Mouse (Mus musculus): ENCODE measurements around the gene Rhd. TPM values are rescaled to one million over a fixed set of nuclear protein-coding genes. Genes with fewer than 3 reads are reported as not detected.

Rhd gene
- polyA plus RNA-seq, 1 experiment from 2014 or later = 1.6 TPM

DNA sequence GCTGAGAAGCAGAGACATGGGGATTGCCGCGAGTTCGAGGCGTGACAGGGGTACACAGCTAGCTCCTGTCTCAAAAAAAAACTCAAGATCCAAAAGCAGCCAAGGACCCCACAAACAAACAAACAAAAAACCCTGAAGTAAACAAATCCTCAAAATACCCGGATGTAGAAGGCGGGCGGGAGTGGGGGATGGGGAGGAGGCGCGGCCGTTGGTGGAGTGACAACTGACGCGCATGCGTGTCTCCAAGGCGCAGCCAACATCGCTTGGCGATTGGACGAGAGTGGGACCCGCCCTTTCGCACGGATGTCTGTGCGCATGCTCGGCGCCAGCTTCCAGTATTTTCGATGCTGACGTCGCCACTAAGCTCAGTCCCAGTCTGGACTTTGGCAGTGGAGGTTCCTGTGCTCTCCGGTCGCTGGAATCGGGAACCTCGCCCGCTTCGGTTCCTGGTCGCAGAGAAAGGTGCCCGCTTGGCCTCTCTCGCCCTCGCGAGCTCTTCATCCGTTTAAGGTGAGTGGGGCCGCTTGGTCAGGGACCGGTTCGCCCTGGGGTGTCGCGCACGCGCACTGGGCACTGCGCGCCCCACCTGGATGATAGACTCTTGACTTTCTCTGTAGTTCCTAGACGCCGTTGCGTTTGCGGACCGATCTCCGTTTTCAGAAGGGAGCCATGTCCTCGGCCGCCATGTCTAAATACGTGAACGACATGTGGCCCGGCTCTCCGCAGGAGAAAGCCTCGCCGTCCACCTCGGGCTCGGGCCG, 59.1 kb downstream of the Rhd start, which contains the start of gene Rsrp1:
Gene Rsrp1, plus strand, starts transcription at position 335 of the 761 bp plus-strand sequence.
- H3K27ac ChIP-seq (replicated peaks) = peak within 1 kb of the TSS; percentile 96
- peaks cover 31% of the 10 kb centered on the region for H3K36me3 ChIP-seq
- peak within 1 kb of the TSS; percentile 99 for H3K4me3 ChIP-seq (replicated peaks)
- ATAC-seq (ENCODE audit: low FRiP score) = peak; percentile 96
- peaks cover 32% of the 10 kb centered on the region for H3K4me1 ChIP-seq
- H3K9me3 ChIP-seq (replicated peaks) = no peaks in the 10 kb centered on the region
- peak within 1 kb of the TSS; percentile 99 for H3K9ac ChIP-seq (replicated peaks)
- WGBS = under 1% methylated on average over 63 of the region's 64 CpGs
- H3K4me2 ChIP-seq = peak within 1 kb of the TSS; percentile 89
- H3K27me3 ChIP-seq (replicated peaks) = no peaks in the 10 kb centered on the region

DNA sequence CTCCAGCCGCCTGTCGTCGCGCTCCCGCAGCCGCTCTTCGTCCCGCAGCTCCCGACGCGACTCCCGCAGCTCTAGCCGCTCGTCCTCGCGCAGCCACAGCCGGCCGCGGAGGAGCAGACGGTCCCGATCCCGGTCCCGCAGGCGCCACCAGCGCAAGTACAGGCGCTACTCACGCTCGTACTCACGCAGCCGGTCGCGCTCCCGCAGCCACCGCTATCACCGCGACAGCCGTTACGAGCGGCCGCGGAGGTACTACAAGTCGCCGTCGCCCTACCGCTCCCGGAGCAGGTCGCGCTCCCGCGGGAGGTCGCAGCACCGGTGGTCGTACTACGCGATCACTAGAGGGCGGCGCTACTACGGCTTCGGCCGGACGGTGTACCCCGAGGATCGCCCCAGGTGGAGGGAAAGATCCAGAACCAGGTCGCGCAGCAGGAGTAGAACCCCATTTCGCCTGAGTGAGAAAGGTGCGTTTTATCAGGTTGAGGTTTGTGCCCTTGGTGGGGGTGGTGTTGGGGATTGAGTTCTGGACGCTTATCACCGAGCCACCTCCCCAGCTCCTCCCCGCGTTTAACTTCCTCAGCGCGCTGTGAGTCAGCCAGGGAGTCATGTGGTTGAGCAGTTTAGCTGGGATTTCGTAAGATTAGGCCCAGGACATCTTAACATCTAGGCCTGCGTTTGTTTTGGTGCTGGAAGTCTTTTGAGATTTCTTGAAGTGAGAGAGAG, 59.8 kb downstream of the Rhd start:
- Histone ChIP-seq H3K9me3 (replicated peaks) (no peaks in the 10 kb centered on the region), H3K9ac (replicated peaks) (peak overlapping the region; percentile 99), H3K36me3 (peaks cover 34% of the 10 kb centered on the region), H3K4me2 (peak overlapping the region; percentile 89), H3K27me3 (replicated peaks) (no peaks in the 10 kb centered on the region), H3K27ac (replicated peaks) (peak overlapping the region; percentile 96), H3K4me1 (peaks cover 32% of the 10 kb centered on the region), H3K4me3 (replicated peaks) (peak overlapping the region; percentile 99)
- ATAC-seq (ENCODE audit: low FRiP score) = peak; percentile 33; the same call in 1 of the 2 replicates
- WGBS = under 1% methylated on average over 75 of the region's 75 CpGs

DNA sequence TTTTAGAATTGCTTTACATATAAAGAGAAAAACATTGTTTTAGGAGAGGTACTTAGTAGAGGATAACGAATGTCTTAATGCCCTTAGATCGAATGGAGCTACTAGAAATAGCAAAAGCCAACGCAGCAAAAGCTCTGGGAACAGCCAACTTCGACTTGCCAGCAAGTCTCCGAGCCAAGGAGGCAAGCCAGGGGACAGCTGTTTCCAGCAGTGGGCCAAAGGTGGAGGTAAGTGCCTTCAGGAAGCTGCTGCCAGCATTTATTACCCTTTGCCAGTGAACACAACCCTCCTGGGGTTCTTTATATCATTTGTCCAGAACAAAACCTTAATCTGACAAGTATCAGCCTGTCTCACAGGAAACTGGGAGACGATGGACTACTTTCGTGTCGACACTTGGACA, 60.9 kb downstream of the Rhd start:
- 78% methylated on average over 8 of the region's 8 CpGs for WGBS

DNA sequence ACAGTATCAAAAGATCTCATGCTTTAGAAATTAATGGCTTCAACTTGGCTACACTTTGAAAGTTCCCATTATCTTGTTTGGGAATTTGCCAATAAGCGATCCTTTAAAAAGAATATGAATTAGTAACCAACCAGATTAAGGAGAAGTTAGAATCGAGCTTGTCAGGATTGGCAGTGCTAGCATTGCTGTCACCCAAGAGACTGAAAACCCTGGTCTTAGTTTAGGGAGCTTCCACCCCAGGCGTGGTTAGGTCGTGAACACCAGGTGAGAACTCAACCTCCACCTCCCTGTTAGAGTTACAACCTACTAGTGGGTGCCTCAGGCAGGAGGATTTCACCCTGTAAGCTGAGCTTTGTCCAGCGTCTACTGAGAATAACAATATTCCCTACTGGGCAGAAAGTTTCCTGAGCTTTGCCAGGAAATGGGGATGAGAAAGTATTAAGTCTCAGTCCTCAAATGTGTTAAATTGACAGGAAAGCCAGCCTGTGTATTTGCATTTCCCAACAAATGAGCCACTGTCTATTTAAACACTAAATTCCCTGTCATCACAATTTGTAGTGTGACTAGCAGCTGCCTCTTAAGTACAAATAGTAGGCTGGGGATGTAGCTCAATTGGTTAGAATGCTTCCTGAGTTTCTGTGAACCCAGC, 63.6 kb downstream of the Rhd start:
- Histone ChIP-seq H3K27me3 (replicated peaks) (no peaks in the 10 kb centered on the region), H3K9ac (replicated peaks) (no peak overlapping the region), H3K36me3 (peaks cover 38% of the 10 kb centered on the region), H3K27ac (replicated peaks) (no peak overlapping the region), H3K4me1 (peaks cover 44% of the 10 kb centered on the region), H3K9me3 (replicated peaks) (no peaks in the 10 kb centered on the region), H3K4me3 (replicated peaks) (no peak overlapping the region), H3K4me2 (no peak overlapping the region)
- no peak for ATAC-seq (ENCODE audit: low FRiP score)
- 79% methylated on average over 5 of the region's 5 CpGs for WGBS

More for the DNA sequence above, 60.9 kb downstream of the Rhd start:
- Histone ChIP-seq H3K27me3 (replicated peaks) (no peaks in the 10 kb centered on the region), H3K27ac (replicated peaks) (no peak overlapping the region), H3K4me2 (peak overlapping the region; percentile 89), H3K9me3 (replicated peaks) (no peaks in the 10 kb centered on the region), H3K4me3 (replicated peaks) (peak overlapping the region; percentile 22), H3K9ac (replicated peaks) (no peak overlapping the region), H3K4me1 (peaks cover 34% of the 10 kb centered on the region), H3K36me3 (peaks cover 34% of the 10 kb centered on the region)
- ATAC-seq (ENCODE audit: low FRiP score) = no peak

DNA sequence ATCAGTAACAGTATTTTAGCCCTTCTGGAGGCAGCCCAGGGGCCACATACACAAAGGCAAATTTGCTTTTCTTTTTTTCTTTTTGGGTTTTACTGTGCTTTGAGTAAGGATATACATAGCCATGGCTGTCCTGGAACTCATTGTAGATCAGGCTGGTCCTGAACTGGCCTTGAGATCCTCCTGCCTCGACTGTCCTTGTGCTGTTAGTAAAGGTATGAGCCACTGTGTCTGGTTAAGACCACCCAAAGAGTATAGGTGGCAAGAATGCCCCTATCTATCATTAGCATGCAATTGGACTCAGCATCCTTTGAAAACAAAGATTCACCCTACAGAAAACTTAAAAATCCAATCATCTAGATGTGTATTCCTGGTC, 64.1 kb downstream of the Rhd start:
- peaks cover 44% of the 10 kb centered on the region for H3K4me1 ChIP-seq

DNA sequence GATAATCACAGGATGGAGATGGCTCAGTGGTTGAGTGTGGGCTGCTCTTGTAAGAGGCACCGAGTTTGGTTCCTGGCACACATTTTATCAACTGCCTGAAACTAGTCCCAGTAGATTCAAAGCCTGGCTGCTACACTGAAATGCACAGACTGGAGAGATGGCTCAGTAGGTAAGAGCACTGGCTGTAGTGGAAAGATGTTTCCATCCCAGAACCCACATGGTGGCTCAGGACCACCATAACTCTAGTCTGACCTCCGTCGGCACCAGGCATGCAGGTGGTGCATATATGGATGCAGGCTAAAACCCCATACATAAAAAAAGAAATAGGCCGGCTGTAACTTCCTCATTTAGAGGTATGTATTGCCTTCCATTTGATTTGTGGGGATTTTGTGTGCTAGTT, 65.2 kb downstream of the Rhd start:
- Histone ChIP-seq H3K4me3 (replicated peaks) (no peak overlapping the region), H3K4me2 (no peak overlapping the region), H3K4me1 (peaks cover 41% of the 10 kb centered on the region), H3K9ac (replicated peaks) (no peak overlapping the region), H3K36me3 (peaks cover 54% of the 10 kb centered on the region), H3K27me3 (replicated peaks) (no peaks in the 10 kb centered on the region), H3K9me3 (replicated peaks) (no peaks in the 10 kb centered on the region), H3K27ac (replicated peaks) (no peak overlapping the region)
- WGBS = 75% methylated on average over 4 of the region's 4 CpGs
- no peak for ATAC-seq (ENCODE audit: low FRiP score)

More for the DNA sequence above, 64.1 kb downstream of the Rhd start:
- Histone ChIP-seq H3K27me3 (replicated peaks) (no peaks in the 10 kb centered on the region), H3K9me3 (replicated peaks) (no peaks in the 10 kb centered on the region), H3K4me3 (replicated peaks) (no peak overlapping the region), H3K27ac (replicated peaks) (no peak overlapping the region), H3K36me3 (peaks cover 43% of the 10 kb centered on the region), H3K9ac (replicated peaks) (no peak overlapping the region), H3K4me2 (no peak overlapping the region)
- WGBS = 76% methylated on average over 1 of the region's 1 CpGs
- no peak for ATAC-seq (ENCODE audit: low FRiP score)

DNA sequence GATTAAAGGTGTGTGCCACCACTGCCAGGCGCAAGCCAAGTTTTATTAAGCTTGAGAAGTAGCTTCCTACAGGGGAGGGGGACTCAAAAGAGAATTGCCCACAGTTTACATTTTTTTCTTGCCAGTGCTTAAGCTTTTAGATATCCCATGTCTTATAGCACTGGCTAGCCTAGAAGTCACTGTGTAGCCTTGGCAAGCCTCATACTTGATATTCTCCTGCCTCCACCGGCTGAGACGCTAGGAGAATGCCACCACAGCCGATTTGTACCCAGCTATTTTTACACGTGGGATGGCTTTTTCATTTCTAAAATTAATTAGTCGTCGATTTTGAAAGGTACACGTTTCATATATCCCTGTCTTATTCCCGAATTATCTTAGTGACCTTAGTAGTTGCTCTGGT, 65.9 kb downstream of the Rhd start:
- Histone ChIP-seq H3K4me2 (peak overlapping the region; percentile 78), H3K36me3 (peaks cover 60% of the 10 kb centered on the region), H3K27me3 (replicated peaks) (no peaks in the 10 kb centered on the region), H3K4me3 (replicated peaks) (peak overlapping the region; percentile 92), H3K4me1 (peaks cover 36% of the 10 kb centered on the region), H3K9ac (replicated peaks) (peak overlapping the region; percentile 56), H3K27ac (replicated peaks) (peak overlapping the region; percentile 77), H3K9me3 (replicated peaks) (no peaks in the 10 kb centered on the region)
- 30% methylated on average over 9 of the region's 9 CpGs for WGBS
- ATAC-seq (ENCODE audit: low FRiP score) = 0 out of 2 replicates have a peak, but pooled peaks have one; percentile 36

DNA sequence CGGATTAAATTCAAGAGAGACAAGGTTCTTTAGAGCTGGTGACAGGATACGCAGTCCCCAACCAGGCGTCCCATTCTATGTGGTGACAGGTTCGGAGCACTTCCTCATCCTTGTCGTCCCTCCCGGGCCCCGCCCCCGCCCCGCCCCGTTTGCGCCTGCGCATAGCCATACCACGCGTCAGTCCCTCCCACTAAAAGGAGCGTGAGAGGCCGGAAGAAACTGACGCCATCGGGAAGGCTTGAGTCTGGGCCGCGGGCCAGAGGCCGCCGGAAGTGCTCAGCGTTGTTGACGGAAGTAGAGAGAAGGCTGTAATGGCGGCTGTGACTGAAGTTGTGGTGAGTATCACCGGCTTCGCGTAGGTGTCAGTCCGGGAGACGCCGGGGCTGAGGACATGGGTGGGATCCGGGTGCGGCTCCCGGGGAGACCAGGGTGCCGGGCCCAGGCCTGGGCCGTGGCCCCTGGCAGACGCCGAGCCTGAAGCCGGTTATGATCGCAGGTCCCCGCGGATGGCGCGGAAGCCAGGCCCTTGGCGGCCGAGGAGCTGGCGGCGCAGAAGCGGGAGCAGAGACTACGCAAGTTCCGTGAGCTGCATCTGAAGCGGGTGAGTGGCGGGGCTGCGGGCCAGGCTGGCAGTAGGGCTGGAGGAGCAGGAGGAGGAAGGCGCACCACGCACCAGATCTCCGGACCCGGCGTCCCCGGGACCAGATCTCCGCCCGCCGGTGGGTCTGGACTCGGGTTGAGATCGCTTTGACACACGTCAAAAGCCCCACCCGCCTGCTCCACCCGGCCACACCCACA, 66.5 kb downstream of the Rhd start, which contains the start of gene Syf2:
Gene Syf2, plus strand, starts transcription at position 215 of the 798 bp plus-strand sequence.
- Histone ChIP-seq H3K27me3 (replicated peaks) (no peaks in the 10 kb centered on the region), H3K36me3 (peaks cover 60% of the 10 kb centered on the region), H3K4me3 (replicated peaks) (peak within 1 kb of the TSS; percentile 92), H3K9me3 (replicated peaks) (no peaks in the 10 kb centered on the region), H3K4me1 (peaks cover 29% of the 10 kb centered on the region), H3K27ac (replicated peaks) (peak within 1 kb of the TSS; percentile 85), H3K9ac (replicated peaks) (peak within 1 kb of the TSS; percentile 72), H3K4me2 (peak within 1 kb of the TSS; percentile 78)
- ATAC-seq (ENCODE audit: low FRiP score) = peak; percentile 94
- WGBS = under 1% methylated on average over 68 of the region's 68 CpGs

DNA sequence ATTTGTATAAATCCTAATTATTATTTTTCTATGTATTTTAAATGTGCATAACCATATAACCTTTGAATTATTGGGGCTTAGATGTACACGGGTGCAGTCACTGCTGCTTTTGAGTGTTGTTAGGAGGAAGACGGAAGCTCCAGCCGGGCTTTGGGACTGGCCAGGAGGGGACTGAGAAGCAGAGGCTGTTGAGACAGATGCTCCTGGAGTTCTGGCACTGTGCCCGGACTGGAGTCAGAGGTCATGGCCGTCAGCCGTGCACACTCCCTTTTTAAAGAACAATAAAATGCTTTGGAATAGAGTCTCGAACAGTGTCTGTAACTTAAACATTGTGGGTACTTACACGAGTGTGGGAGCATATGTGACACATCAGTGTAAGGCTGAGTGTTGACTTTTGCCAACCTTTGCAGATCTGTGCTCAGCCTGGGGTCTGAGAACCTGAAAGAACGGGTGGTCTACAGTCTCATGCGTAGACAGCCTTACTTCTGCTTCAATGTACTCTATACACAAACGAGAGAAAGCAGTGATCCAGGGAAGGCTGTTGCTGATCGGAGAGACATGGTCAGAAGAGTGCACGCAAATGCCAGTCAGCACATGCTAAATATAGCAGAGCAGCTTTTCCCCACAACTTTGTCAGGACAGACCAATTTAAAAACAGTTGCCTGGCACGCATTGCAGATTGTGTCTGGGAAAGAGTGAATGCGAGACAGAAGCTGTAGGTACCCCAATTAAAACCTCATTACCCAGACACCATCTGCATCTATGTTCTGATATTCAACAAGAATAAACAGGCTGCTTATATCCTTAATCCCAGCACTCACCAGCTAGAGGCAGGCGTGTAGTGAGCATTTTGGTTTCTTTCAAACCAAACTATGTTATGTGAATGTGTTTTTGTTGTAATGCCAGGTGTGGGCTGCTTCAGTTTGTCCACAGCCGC, 73.2 kb downstream of the Rhd start:
- no peak for ATAC-seq (ENCODE audit: low FRiP score)
- H3K36me3 ChIP-seq = peaks cover 52% of the 10 kb centered on the region

DNA sequence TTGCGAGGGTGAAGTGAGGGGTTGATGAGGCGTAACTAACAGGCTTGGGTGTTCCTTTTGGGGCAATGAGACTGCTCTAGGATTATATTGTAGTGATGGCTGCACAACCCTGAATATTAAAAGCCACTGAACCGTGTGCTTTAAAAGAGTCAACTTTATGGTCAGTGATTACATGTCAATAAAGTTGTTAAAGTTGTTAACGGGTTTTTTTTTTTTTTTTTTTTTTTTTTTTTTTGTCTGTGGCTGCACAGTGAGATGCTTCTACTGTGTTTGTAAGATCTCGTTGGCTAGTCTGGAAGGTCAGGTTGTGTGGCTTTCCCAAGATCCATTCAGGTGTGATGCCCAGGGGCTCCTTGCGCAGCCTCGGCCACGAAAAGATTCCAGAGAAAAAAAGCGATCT, 75.6 kb downstream of the Rhd start:
- no peak for ATAC-seq (ENCODE audit: low FRiP score)
- no peaks in the 10 kb centered on the region for H3K9me3 ChIP-seq (replicated peaks)
- WGBS = 21% methylated on average over 9 of the region's 9 CpGs
- H3K4me2 ChIP-seq = peak overlapping the region; percentile 34
- H3K36me3 ChIP-seq = peaks cover 28% of the 10 kb centered on the region
- H3K4me1 ChIP-seq = 0 out of 2 replicates have a peak, but pooled peaks cover 5% of the 10 kb centered on the region
- no peak overlapping the region for H3K9ac ChIP-seq (replicated peaks)
- no peak overlapping the region for H3K27ac ChIP-seq (replicated peaks)
- H3K4me3 ChIP-seq (replicated peaks) = no peak overlapping the region
- peaks cover 35% of the 10 kb centered on the region for H3K27me3 ChIP-seq (replicated peaks)

More for the DNA sequence above, 73.2 kb downstream of the Rhd start:
- no peak overlapping the region for H3K9ac ChIP-seq (replicated peaks)
- peaks cover 16% of the 10 kb centered on the region for H3K27me3 ChIP-seq (replicated peaks)
- no peak overlapping the region for H3K4me3 ChIP-seq (replicated peaks)
- 52% methylated on average over 17 of the region's 17 CpGs for WGBS
- no peaks in the 10 kb centered on the region for H3K9me3 ChIP-seq (replicated peaks)
- H3K4me1 ChIP-seq = peaks cover under 1% of the 10 kb centered on the region; the same call in 1 of the 2 replicates
- H3K4me2 ChIP-seq = no peak overlapping the region
- H3K27ac ChIP-seq (replicated peaks) = no peak overlapping the region

Measured in neural tube, embryonic 15.5 days (tissue).